Mouse (Mus musculus): Measurements from ENCODE around the gene Dbr1. TPM values are rescaled to one million over a fixed set of nuclear protein-coding genes. Genes with fewer than 3 reads are reported as not detected.
"Not testable (repeated sequence)": the region's sequence is repeated elsewhere in the genome, so short reads cannot be mapped to it uniquely, and the experiment has no call there.

Dbr1 gene
- polyA plus RNA-seq, 1 experiment from 2014 or later: 14.2 TPM

DNA sequence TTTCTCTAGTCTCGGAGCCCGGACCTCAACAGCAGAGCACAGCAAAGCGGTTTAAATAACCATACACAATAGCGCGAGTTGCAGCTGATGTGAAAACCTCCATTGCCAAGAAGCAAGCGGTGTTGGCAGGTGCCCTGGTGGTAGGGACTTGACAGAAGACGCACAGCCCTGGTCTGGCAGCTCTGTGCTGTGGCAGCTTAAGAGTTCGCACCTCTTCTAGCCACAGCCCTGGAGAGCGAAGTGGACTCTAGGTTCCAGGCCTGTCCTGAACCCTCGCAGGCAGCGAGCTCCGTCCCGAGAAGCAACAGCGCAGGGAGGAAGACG, 7.6 kb upstream of the Dbr1 start:
- 1% methylated on average over 15 of the region's 15 CpGs for WGBS
- TF ChIP-seq CTCF (IDR thresholded peaks at IDR 0.05; ENCODE audit: low read depth): peak; percentile 14; the same call in 1 of the 2 replicates
- no peak for TF ChIP-seq EP300 (optimal IDR thresholded peaks at IDR 0.05)
- ATAC-seq (ENCODE audit: low FRiP score, low TSS enrichment): peak; percentile 53; the same call in 1 of the 2 replicates

DNA sequence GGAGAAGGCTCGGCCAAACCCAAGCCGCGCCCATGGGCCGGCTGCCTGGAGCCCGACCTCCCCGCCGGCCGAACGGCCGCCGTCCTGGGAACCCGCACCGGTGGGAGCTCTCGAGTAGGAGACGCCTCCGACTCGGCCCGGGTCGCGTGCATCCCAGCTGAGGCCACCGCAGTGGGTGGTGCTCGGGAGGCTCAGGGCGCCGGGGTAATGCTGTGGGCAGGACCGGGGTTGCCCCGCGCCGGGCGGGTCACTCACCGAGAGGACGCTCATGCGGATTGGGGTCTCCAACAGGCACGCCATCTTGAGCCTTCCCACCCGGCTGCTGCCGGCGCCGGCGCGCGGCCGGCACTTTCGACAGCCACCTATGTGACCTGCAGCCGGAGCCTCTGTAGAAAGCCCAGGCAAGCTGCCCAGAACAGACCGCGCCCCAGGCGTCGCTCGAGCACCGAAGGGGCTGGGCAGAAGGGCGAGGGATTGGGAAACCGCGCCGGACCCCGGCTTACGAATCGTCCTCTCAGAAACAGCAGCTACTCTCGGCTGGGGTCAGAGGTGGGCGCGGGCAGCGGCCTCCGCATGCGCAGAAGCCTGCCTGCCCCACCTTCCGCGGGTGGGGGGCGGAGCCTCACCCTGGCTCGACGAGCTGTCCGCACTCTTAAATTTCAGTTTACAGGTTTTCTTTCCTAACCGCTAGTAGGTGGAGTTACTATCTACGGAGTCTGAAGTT, 7.1 kb upstream of the Dbr1 start, which contains the start of gene Armc8:
TSS of gene Armc8 (minus strand) at position 553 of the 724 bp plus-strand sequence.
- Histone ChIP-seq H3K27me3 (ENCODE audit: control insufficient read depth, insufficient read depth, low read length) (no peaks in the 10 kb centered on the region), H3K27ac (replicated peaks) (peak within 1 kb of the TSS; percentile 98), H3K4me3 (ENCODE audit: low read depth, low read length) (peak within 1 kb of the TSS; percentile 93), H3K36me3 (ENCODE audit: control insufficient read depth, insufficient read depth, low read length) (no peaks in the 10 kb centered on the region), H3K9me3 (ENCODE audit: control insufficient read depth, low read length) (no peaks in the 10 kb centered on the region), H3K4me1 (replicated peaks; ENCODE audit: control insufficient read depth, insufficient read depth) (no peaks in the 10 kb centered on the region; the same call in 1 of the 2 replicates), H3K9ac (ENCODE audit: low read length) (peak within 1 kb of the TSS; percentile 93), H3K4me2 (replicated peaks; ENCODE audit: low read depth) (peak within 1 kb of the TSS; percentile 85)
- ATAC-seq (ENCODE audit: low FRiP score, low TSS enrichment): peak; percentile 96
- DNase-seq (ENCODE audit: low spot score): peak; percentile 95
- under 1% methylated on average over 69 of the region's 70 CpGs for WGBS
- TF ChIP-seq CTCF (IDR thresholded peaks at IDR 0.05; ENCODE audit: low read depth) (peak; percentile 20; the same call in 1 of the 2 replicates), EP300 (optimal IDR thresholded peaks at IDR 0.05) (no peak)

More for the DNA sequence above, 7.6 kb upstream of the Dbr1 start:
- Histone ChIP-seq H3K4me2 (replicated peaks; ENCODE audit: low read depth) (peak overlapping the region; percentile 85), H3K36me3 (ENCODE audit: control insufficient read depth, insufficient read depth, low read length) (no peaks in the 10 kb centered on the region), H3K4me3 (ENCODE audit: low read depth, low read length) (peak overlapping the region; percentile 93), H3K27me3 (ENCODE audit: control insufficient read depth, insufficient read depth, low read length) (no peaks in the 10 kb centered on the region), H3K9ac (ENCODE audit: low read length) (peak overlapping the region; percentile 93), H3K27ac (replicated peaks) (peak overlapping the region; percentile 98), H3K4me1 (replicated peaks; ENCODE audit: control insufficient read depth, insufficient read depth) (no peaks in the 10 kb centered on the region; the same call in 1 of the 2 replicates), H3K9me3 (ENCODE audit: control insufficient read depth, low read length) (no peaks in the 10 kb centered on the region)
- DNase-seq (ENCODE audit: low spot score): no peak

DNA sequence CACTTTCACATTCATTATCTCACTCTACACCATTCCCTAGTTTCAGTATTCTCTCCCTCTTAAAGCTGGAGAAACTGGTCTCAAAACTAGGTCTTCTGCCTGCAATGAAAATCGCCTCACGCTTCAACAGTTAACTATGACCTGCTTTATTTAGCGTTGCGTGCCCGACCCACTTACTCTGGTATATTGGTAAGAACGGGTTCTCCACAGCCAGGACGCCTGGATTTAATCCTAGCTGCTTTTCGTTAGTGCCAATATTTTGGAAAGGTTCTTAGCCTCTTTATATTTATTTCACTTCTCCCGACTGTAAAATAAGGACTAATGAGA, 6.6 kb upstream of the Dbr1 start:
- 1% methylated on average over 9 of the region's 9 CpGs for WGBS
- Histone ChIP-seq H3K9me3 (ENCODE audit: control insufficient read depth, low read length) (no peaks in the 10 kb centered on the region), H3K4me3 (ENCODE audit: low read depth, low read length) (peak overlapping the region; percentile 93), H3K4me1 (replicated peaks; ENCODE audit: control insufficient read depth, insufficient read depth) (no peaks in the 10 kb centered on the region; the same call in 1 of the 2 replicates), H3K27ac (replicated peaks) (peak overlapping the region; percentile 98), H3K4me2 (replicated peaks; ENCODE audit: low read depth) (peak overlapping the region; percentile 85), H3K27me3 (ENCODE audit: control insufficient read depth, insufficient read depth, low read length) (no peaks in the 10 kb centered on the region), H3K36me3 (ENCODE audit: control insufficient read depth, insufficient read depth, low read length) (no peaks in the 10 kb centered on the region), H3K9ac (ENCODE audit: low read length) (peak overlapping the region; percentile 93)
- no peak; the same call in 1 of the 2 replicates for ATAC-seq (ENCODE audit: low FRiP score, low TSS enrichment)
- TF ChIP-seq CTCF (IDR thresholded peaks at IDR 0.05; ENCODE audit: low read depth) (no peak), EP300 (optimal IDR thresholded peaks at IDR 0.05) (no peak)
- peak; percentile 26 for DNase-seq (ENCODE audit: low spot score)

DNA sequence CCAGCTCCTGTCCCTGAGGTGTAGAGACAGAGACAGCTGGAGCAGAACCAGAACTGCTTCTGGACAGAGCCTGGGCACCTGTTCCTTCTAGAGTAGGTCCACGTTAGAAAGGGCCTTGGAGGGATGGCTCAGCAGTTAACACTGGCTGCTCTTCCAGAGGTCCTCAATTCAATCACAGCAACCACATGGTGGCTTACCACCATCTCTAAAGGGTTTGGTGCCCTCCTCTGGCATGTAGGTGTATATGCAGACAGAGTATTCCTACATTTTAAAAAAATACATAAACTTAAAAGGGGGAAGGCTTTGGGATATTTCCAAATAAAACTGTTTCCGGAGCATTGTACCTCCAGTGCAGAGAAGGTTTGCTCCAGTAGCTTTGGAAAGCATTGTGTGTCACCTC, 5.1 kb downstream of the Dbr1 start:
- Histone ChIP-seq H3K4me2 (replicated peaks; ENCODE audit: low read depth) (no peak overlapping the region), H3K4me1 (replicated peaks; ENCODE audit: control insufficient read depth, insufficient read depth) (no peaks in the 10 kb centered on the region), H3K36me3 (ENCODE audit: control insufficient read depth, insufficient read depth, low read length) (peaks cover 11% of the 10 kb centered on the region), H3K27me3 (ENCODE audit: control insufficient read depth, insufficient read depth, low read length) (no peaks in the 10 kb centered on the region), H3K4me3 (ENCODE audit: low read depth, low read length) (no peak overlapping the region), H3K27ac (replicated peaks) (no peak overlapping the region), H3K9me3 (ENCODE audit: control insufficient read depth, low read length) (no peaks in the 10 kb centered on the region), H3K9ac (ENCODE audit: low read length) (no peak overlapping the region)
- WGBS: 28% methylated on average over 2 of the region's 2 CpGs
- no peak for TF ChIP-seq EP300 (optimal IDR thresholded peaks at IDR 0.05)
- TF ChIP-seq CTCF (IDR thresholded peaks at IDR 0.05; ENCODE audit: low read depth): peak; percentile 85
- DNase-seq (ENCODE audit: low spot score): peak; percentile 44
- ATAC-seq (ENCODE audit: low FRiP score, low TSS enrichment): peak; percentile 62; the same call in 1 of the 2 replicates

DNA sequence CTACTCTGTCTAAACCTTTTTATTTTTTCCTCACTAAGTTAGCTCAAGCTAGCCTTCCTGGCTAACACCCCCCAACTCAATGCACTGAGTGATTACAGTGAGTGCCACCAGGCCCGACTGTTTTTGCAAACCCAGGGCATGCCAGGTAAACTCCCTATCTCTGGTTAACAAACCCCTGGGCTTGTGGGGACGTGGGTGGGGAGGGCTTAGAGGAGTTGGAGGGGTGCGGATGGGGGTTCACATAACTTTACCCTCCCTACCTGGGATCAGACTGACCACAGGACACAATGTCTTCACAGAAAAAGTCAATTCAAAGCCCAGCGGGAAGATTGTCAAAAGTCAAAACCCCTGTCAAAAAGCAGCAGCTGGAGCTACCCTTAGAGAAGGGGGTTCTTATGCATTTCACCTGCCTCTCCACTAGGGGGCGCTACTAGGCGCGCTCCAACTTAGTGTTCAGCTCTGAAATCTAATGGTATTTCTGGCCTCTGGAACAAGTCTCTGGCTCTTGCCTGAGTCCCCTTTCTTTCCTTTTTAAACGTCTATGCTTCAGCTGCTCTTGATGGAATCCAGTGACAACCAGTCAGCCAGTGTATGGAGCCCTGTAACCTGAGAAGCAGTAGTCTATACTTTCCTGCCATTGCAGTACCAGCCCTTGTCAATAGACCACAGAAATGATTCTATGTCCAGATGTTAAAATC, 12.1 kb downstream of the Dbr1 start:
- Histone ChIP-seq H3K27ac (replicated peaks) (no peak overlapping the region), H3K27me3 (ENCODE audit: control insufficient read depth, insufficient read depth, low read length) (no peaks in the 10 kb centered on the region), H3K9me3 (ENCODE audit: control insufficient read depth, low read length) (no peaks in the 10 kb centered on the region), H3K4me1 (replicated peaks; ENCODE audit: control insufficient read depth, insufficient read depth) (no peaks in the 10 kb centered on the region), H3K4me2 (replicated peaks; ENCODE audit: low read depth) (no peak overlapping the region), H3K36me3 (ENCODE audit: control insufficient read depth, insufficient read depth, low read length) (peaks cover 3% of the 10 kb centered on the region), H3K9ac (ENCODE audit: low read length) (no peak overlapping the region), H3K4me3 (ENCODE audit: low read depth, low read length) (no peak overlapping the region)
- TF ChIP-seq CTCF (IDR thresholded peaks at IDR 0.05; ENCODE audit: low read depth) (peak; percentile 91), EP300 (optimal IDR thresholded peaks at IDR 0.05) (no peak)
- DNase-seq (ENCODE audit: low spot score) (peak; percentile 76), ATAC-seq (ENCODE audit: low FRiP score, low TSS enrichment) (peak; percentile 53; the same call in 1 of the 2 replicates)
- 24% methylated on average over 8 of the region's 8 CpGs for WGBS

DNA sequence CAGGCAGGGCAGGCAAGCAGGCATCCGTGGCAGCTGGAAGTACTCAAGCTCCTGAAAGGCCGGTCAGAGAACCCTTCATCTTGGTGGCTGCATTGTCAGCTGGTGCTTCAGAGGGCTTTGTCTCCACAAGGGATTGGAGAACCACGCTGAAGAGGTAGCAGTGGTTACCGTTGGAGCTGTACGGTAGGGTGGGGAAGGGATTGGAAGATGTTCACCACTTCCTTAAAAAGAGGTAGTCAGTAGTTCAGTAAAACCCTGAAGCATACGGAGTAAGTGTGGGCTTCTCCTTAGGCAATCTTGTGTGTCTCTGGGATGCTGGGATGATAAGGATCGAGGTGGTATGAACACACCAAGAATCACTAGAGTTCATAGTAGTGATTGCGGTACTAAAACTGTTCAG, 15.5 kb downstream of the Dbr1 start:
- Histone ChIP-seq H3K4me1 (replicated peaks; ENCODE audit: control insufficient read depth, insufficient read depth) (no peaks in the 10 kb centered on the region), H3K27me3 (ENCODE audit: control insufficient read depth, insufficient read depth, low read length) (no peaks in the 10 kb centered on the region), H3K36me3 (ENCODE audit: control insufficient read depth, insufficient read depth, low read length) (no peaks in the 10 kb centered on the region), H3K9ac (ENCODE audit: low read length) (no peak overlapping the region), H3K4me2 (replicated peaks; ENCODE audit: low read depth) (no peak overlapping the region), H3K9me3 (ENCODE audit: control insufficient read depth, low read length) (no peaks in the 10 kb centered on the region), H3K27ac (replicated peaks) (no peak overlapping the region), H3K4me3 (ENCODE audit: low read depth, low read length) (no peak overlapping the region)
- no peak for TF ChIP-seq EP300 (optimal IDR thresholded peaks at IDR 0.05)
- no peak for TF ChIP-seq CTCF (IDR thresholded peaks at IDR 0.05; ENCODE audit: low read depth)
- DNase-seq (ENCODE audit: low spot score) (no peak), ATAC-seq (ENCODE audit: low FRiP score, low TSS enrichment) (no peak)
- WGBS: 62% methylated on average over 8 of the region's 8 CpGs

DNA sequence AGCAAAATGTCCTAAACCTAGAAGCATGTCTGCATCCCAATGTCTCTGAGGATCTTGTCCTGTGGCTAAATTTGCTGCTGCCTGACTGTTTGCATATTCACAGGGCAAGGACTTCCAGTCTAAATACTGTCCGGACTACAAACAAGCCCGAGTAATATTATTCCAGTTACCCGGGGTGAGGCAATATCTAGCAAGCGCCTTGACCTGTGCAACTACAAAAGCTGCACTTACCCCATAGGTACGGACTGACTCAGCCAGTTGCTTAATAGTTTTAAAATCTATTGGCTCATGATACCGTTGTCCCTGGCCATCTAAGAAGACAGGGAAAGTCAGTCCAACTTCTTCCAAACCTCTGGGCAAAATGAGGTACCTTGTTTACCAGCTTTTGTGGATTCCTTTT, 23.5 kb downstream of the Dbr1 start:
- not testable (repeated sequence) for H3K36me3 ChIP-seq (ENCODE audit: control insufficient read depth, insufficient read depth, low read length); ATAC-seq (ENCODE audit: low FRiP score, low TSS enrichment); H3K4me2 ChIP-seq (replicated peaks; ENCODE audit: low read depth); H3K27ac ChIP-seq (replicated peaks); H3K9me3 ChIP-seq (ENCODE audit: control insufficient read depth, low read length); H3K9ac ChIP-seq (ENCODE audit: low read length); H3K4me1 ChIP-seq (replicated peaks; ENCODE audit: control insufficient read depth, insufficient read depth); H3K4me3 ChIP-seq (ENCODE audit: low read depth, low read length); H3K27me3 ChIP-seq (ENCODE audit: control insufficient read depth, insufficient read depth, low read length); DNase-seq (ENCODE audit: low spot score)
- WGBS: 92% methylated on average over 6 of the region's 6 CpGs

Data from stomach, postnatal 0 days (tissue).